Mouse (Mus musculus): ENCODE measurements around the gene Fgd5. TPM values are rescaled to one million over a fixed set of nuclear protein-coding genes. Genes with fewer than 3 reads are reported as not detected.

Gene Fgd5
- total and polyA plus RNA-seq, 3 experiments: 0.03 TPM; not detected in 2

GRCm38 (mm10) chr6:92002558-92003285, 24.0 kb downstream of the Fgd5 start:
- no peaks in the 10 kb centered on the region for H3K79me2 ChIP-seq (ENCODE audit: control insufficient read depth, insufficient read depth, low read length, poor library complexity)

GRCm38 (mm10) chr6:92003646-92004045, 25.0 kb downstream of the Fgd5 start:
- H3K9ac ChIP-seq (ENCODE audit: control insufficient read depth, low read depth, low read length, poor library complexity, severe bottlenecking): no peak overlapping the region

More at GRCm38 (mm10) chr6:92002558-92003285, 24.0 kb downstream of the Fgd5 start:
- Histone ChIP-seq H3K4me3 (ENCODE audit: control insufficient read depth in 1 of 2, insufficient read depth in 1 of 2, low read depth in 2 of 2, low read length in 2 of 2) (no peak overlapping the region), H3K4me1 (ENCODE audit: control insufficient read depth in 1 of 2, insufficient read depth in 2 of 2, low read length in 2 of 2) (no peaks in the 10 kb centered on the region), H3K27ac (ENCODE audit: control insufficient read depth, low read depth, low read length) (no peak overlapping the region), H3K27me3 (ENCODE audit: control insufficient read depth in 1 of 2, insufficient read depth in 2 of 2, low read length in 2 of 2) (0 out of 4 replicates have a peak, but pooled peaks cover 0 to 4% of the 10 kb centered on the region in 2 experiments), H3K9me3 (replicated peaks; ENCODE audit: insufficient read depth, low read length) (no peaks in the 10 kb centered on the region), H3K9ac (ENCODE audit: control insufficient read depth, low read depth, low read length, poor library complexity, severe bottlenecking) (no peak overlapping the region), H3K36me3 (ENCODE audit: control insufficient read depth in 1 of 2, insufficient read depth in 2 of 2, low read length in 2 of 2) (no peaks in the 10 kb centered on the region)
- TF ChIP-seq MAFK (IDR thresholded peaks at IDR 0.05; ENCODE audit: borderline replicate concordance, low read depth, low read length) (no peak), ELF1 (IDR thresholded peaks at IDR 0.05; ENCODE audit: low read depth, low read length) (no peak), MEF2A (IDR thresholded peaks at IDR 0.05; ENCODE audit: extremely low read depth, insufficient replicate concordance, low read depth, low read length, poor library complexity, severe bottlenecking) (no peak), TBP (IDR thresholded peaks at IDR 0.05; ENCODE audit: low read depth, low read length) (no peak), NRF1 (IDR thresholded peaks at IDR 0.05; ENCODE audit: insufficient read depth, low read depth, low read length, poor library complexity, severe bottlenecking) (no peak), USF1 (IDR thresholded peaks at IDR 0.05; ENCODE audit: low read depth, low read length) (no peak)
- DNase-seq (ENCODE audit: low read depth, low spot score): no peak

GRCm38 (mm10) chr6:92004137-92004805, 25.6 kb downstream of the Fgd5 start:
- Histone ChIP-seq H3K36me3 (ENCODE audit: control insufficient read depth in 1 of 2, insufficient read depth in 2 of 2, low read length in 2 of 2) (no peaks in the 10 kb centered on the region), H3K9me3 (replicated peaks; ENCODE audit: insufficient read depth, low read length) (no peaks in the 10 kb centered on the region), H3K4me1 (ENCODE audit: control insufficient read depth in 1 of 2, insufficient read depth in 2 of 2, low read length in 2 of 2) (no peaks in the 10 kb centered on the region), H3K4me3 (ENCODE audit: control insufficient read depth in 1 of 2, insufficient read depth in 1 of 2, low read depth in 2 of 2, low read length in 2 of 2) (no peak overlapping the region), H3K27me3 (ENCODE audit: control insufficient read depth in 1 of 2, insufficient read depth in 2 of 2, low read length in 2 of 2) (peaks cover 0 to 4% of the 10 kb centered on the region in 2 experiments; a peak in 1 of 4 replicates), H3K27ac (ENCODE audit: control insufficient read depth, low read depth, low read length) (no peak overlapping the region), H3K79me2 (ENCODE audit: control insufficient read depth, insufficient read depth, low read length, poor library complexity) (no peaks in the 10 kb centered on the region), H3K9ac (ENCODE audit: control insufficient read depth, low read depth, low read length, poor library complexity, severe bottlenecking) (no peak overlapping the region)
- TF ChIP-seq CTCF (IDR thresholded peaks at IDR 0.05 in 2 of 3, conservative IDR thresholded peaks at IDR 0.05 in 1 of 3; ENCODE audit: control insufficient read depth in 1 of 3, insufficient read depth in 1 of 3, low read depth in 2 of 3, low read length in 3 of 3, poor library complexity in 1 of 3, severe bottlenecking in 1 of 3): no peak
- TF ChIP-seq MEF2A (IDR thresholded peaks at IDR 0.05; ENCODE audit: extremely low read depth, insufficient replicate concordance, low read depth, low read length, poor library complexity, severe bottlenecking): no peak
- TF ChIP-seq MYC (IDR thresholded peaks at IDR 0.05; ENCODE audit: low read depth, low read length): no peak
- TF ChIP-seq POLR2AphosphoS5 (IDR thresholded peaks at IDR 0.05; ENCODE audit: borderline replicate concordance, low read depth, low read length): no peak
- no peak for TF ChIP-seq MAFK (IDR thresholded peaks at IDR 0.05; ENCODE audit: borderline replicate concordance, low read depth, low read length)
- no peak for TF ChIP-seq MAX (IDR thresholded peaks at IDR 0.05; ENCODE audit: low read length)
- TF ChIP-seq ETS1 (IDR thresholded peaks at IDR 0.05; ENCODE audit: low read depth, low read length): no peak
- DNase-seq (ENCODE audit: low read depth, low spot score): no peak

More at GRCm38 (mm10) chr6:92003646-92004045, 25.0 kb downstream of the Fgd5 start:
- no peaks in the 10 kb centered on the region for H3K9me3 ChIP-seq (replicated peaks; ENCODE audit: insufficient read depth, low read length)
- H3K36me3 ChIP-seq (ENCODE audit: control insufficient read depth in 1 of 2, insufficient read depth in 2 of 2, low read length in 2 of 2): no peaks in the 10 kb centered on the region
- no peaks in the 10 kb centered on the region for H3K79me2 ChIP-seq (ENCODE audit: control insufficient read depth, insufficient read depth, low read length, poor library complexity)
- H3K4me3 ChIP-seq (ENCODE audit: control insufficient read depth in 1 of 2, insufficient read depth in 1 of 2, low read depth in 2 of 2, low read length in 2 of 2): no peak overlapping the region
- H3K4me1 ChIP-seq (ENCODE audit: control insufficient read depth in 1 of 2, insufficient read depth in 2 of 2, low read length in 2 of 2): no peaks in the 10 kb centered on the region
- TF ChIP-seq MYC (IDR thresholded peaks at IDR 0.05; ENCODE audit: low read depth, low read length) (no peak), KAT2A (conservative IDR thresholded peaks at IDR 0.05; ENCODE audit: low read depth, low read length) (no peak), E2F4 (IDR thresholded peaks at IDR 0.05; ENCODE audit: borderline replicate concordance, low read depth, low read length) (no peak), TBP (IDR thresholded peaks at IDR 0.05; ENCODE audit: low read depth, low read length) (no peak)
- H3K27me3 ChIP-seq (ENCODE audit: control insufficient read depth in 1 of 2, insufficient read depth in 2 of 2, low read length in 2 of 2): 0 out of 4 replicates have a peak, but pooled peaks cover 0 to 4% of the 10 kb centered on the region in 2 experiments
- no peak overlapping the region for H3K27ac ChIP-seq (ENCODE audit: control insufficient read depth, low read depth, low read length)
- DNase-seq (ENCODE audit: low read depth, low spot score): no peak
